Mouse (Mus musculus): Measurements from ENCODE around the gene Cul4a.

Cul4a gene

DNA sequence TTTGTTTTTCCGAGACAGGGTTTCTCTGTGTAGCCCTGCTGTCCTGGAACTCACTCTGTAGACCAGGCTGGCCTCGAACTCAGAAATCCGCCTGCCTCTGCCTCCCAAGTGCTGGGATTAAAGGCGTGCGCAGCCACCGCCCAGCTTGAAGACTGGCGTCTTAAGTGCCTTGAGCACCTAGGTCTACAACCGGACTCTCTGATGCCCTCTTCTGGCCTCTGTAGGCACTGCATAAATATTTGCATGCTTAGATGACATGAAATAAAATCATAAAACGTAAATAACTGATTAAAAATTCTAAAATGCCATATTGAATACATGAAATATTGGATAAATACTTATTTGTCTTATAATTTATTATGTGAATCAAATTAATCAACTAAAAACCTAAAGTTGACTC lies 26.8 kb downstream of the Cul4a start:
- peak; percentile 36 for DNase-seq (ENCODE audit: extremely low spot score, low spot score)

DNA sequence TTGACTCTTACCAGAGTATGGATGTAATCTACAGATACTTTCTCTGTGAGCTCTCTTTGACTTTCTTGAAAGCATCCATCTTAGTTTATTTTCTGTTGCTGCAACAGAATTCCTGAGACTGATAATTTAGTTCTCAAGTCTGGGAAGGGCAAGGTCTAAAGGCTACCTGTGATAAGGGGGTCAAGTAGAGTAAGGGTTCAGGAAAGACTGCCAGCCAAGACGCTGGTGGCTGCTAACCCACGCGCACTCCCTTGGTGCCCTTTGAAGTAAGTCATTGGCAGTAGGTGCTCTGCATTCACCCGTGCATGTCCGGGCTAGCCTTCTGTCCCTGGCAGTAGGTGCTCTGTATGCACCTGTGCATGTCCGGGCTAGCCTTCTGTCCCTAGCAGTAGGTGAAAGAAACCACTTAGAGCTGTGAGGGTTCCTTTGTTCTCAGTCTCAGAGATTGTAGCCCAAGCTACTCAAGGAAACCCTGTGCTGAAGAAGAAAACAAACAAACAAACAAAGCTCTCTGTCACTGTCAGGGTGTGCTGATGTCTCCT lies 34.3 kb downstream of the Cul4a start:
- no peak for DNase-seq (ENCODE audit: extremely low spot score, low spot score)

GRCm38 (mm10) chr8:13141681-13142080 lies 36.3 kb downstream of the Cul4a start:
- DNase-seq (ENCODE audit: extremely low spot score, low spot score), result no peak

GRCm38 (mm10) chr8:13148476-13148875 lies 43.1 kb downstream of the Cul4a start:
- DNase-seq (ENCODE audit: extremely low spot score, low spot score), result no peak

GRCm38 (mm10) chr8:13149287-13149686 lies 43.9 kb downstream of the Cul4a start:
- DNase-seq (ENCODE audit: extremely low spot score, low spot score), result no peak

DNA sequence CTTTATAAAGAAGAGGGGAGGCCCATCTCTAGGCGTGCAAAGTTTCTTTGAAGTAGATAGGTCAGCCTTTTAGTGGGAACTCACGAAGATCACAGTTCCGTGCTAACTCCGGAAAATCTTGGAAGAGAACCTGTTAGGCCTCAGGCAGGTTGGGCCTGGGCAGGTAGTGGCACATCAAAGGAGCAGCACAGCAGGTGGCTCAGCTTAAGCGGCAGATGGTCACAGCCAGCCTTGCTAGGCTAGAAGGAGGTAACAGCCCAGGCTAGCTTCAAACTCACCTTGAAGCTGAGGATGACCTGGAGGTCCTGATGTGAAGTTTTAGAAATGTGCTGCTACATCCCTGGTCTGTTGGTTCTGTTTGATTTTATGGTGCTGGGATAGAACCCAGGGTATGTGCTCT lies 44.4 kb downstream of the Cul4a start:
- DNase-seq (ENCODE audit: extremely low spot score, low spot score), result no peak

DNA sequence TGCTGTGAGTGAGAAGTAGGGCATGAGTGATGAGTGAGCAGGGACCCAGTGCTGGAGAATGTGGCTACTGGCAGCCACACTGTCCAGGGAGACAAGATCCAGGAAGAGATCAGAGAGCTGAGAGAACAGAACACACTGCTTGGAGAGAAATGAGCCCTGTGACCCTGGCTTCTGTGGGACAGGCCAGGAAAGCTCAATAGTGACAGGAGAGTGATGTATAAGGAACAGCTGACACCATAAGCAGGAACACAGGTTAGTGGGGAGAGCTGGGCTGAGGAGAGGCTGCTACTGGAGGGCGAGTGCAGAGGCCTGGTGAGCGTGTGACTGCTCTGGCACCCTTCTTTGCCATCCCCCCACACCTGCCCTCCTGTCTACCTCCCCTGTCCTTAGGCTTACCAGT lies 45.5 kb downstream of the Cul4a start:
- no peak for DNase-seq (ENCODE audit: extremely low spot score, low spot score)

DNA sequence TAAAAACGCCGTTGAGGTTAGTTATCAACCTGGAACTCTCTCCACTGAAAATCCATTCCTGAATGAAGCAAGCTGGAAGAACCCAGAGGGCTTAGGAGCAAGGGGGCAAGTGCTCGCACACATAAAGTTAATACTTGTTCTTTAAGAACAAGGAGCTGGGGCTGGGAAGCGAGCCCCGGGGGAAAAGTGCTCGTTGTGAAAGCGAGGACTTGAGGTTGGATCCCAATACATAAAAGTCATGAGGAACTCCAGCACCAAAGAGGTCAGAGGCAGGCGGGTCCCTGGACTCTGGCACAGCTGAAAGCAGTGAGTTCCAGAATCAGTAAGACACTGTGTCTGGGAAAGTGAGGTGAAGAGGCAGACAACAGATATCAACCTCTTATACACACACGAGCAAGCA lies 48.7 kb downstream of the Cul4a start:
- DNase-seq (ENCODE audit: extremely low spot score, low spot score), result no peak

DNA sequence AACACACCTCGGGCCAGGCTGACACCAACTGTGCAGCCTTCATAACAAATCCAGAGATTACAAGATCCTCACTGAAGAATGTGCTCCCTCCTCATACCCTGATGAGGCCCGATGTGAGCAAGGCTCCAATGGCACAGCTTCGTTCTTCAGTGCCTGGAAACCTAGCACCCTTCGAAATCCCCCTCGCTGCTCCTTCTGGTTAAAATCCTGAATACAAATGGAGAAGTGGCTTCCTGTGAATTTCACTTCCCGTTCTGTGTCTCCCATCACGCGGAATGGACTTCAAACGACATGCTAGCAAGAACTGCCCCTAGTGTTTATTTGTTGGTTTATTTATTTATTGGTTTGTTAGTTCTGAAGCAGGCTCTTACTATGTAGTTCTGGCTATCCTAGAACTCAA lies 49.9 kb downstream of the Cul4a start:
- DNase-seq (ENCODE audit: extremely low spot score, low spot score), result no peak

DNA sequence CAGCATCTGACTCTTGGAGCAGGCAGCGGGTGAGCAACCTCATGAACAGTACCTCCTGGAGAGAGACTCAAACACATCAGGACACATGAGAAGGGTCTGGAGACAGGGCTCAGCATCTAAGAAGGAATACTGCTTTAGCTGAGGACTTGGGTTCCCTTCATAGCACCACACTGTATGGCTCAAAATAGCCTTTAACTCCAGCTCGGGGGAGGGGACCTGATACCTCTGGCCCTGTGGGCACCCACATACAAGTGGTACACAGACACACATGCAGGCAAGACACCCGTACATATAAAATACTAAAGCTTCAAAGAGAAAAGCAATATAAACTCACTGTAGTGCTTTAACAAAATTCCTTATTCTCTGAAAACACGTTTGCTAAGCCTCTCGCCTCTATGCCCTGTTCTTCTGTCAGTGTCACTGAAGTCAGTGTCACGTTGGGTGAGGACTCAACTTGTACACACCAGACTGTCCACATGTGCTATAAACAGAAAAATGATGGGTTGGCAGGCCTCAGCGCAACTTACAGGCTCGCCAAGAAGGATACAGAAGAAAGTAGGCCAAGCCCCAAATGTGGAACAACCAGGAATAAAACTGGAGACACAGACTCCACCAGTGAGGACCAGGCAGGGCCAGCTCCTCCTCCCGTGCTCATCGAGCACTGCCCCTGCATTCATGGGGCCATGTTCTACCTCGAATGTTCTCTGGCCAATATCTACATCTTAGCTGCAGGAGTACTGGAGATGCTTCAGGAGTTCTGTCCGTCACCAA lies 51.1 kb downstream of the Cul4a start:
- no peak for DNase-seq (ENCODE audit: extremely low spot score, low spot score)

DNA sequence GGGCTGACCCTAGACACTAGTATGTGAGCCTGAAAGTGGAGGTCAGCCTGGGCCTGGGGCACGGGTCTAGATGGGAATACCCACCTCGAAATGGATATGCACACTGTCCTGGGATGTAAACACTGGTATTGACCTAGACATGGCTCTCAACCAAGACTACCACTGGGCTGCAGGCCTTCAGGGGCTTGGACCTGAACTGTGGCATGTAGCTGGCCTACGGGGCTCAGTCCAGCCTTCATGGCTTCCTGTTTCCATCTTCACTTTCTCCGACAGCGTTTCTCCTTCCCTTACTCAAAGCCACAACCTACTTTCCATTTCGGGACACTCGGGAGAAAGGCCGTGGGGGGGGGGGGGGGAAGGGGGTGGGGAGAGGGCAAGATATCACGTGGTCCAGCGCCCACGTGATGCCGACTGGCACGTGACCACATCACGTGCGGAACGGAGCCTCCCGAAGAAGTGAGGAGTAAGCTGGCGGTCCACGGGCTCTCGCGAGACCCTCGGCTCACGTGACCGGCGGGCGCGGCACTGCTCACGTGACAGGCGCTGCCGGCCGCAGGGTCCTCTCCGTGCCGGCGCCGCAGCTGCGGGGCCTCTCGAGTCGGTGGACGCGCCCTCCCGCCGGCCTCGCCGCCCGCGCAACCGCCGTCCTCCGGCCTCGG lies 53.4 kb downstream of the Cul4a start, which contains the start of gene Lamp1:
TSS of gene Lamp1 (plus strand) at position 444 of the 659 bp plus-strand sequence.
- DNase-seq (ENCODE audit: extremely low spot score, low spot score), result peak; percentile 99

GRCm38 (mm10) chr8:13159377-13159881 lies 54.0 kb downstream of the Cul4a start:
- DNase-seq (ENCODE audit: extremely low spot score, low spot score), result no peak

- DNase-seq (ENCODE audit: extremely low spot score, low spot score), result no peak
These were observed 55.3 kb downstream of the Cul4a start for GRCm38 (mm10) chr8:13160691-13161090.

GRCm38 (mm10) chr8:13162098-13162497 lies 56.7 kb downstream of the Cul4a start:
- DNase-seq (ENCODE audit: extremely low spot score, low spot score), result no peak

GRCm38 (mm10) chr8:13163563-13163962 lies 58.1 kb downstream of the Cul4a start:
- DNase-seq (ENCODE audit: extremely low spot score, low spot score), result no peak

DNA sequence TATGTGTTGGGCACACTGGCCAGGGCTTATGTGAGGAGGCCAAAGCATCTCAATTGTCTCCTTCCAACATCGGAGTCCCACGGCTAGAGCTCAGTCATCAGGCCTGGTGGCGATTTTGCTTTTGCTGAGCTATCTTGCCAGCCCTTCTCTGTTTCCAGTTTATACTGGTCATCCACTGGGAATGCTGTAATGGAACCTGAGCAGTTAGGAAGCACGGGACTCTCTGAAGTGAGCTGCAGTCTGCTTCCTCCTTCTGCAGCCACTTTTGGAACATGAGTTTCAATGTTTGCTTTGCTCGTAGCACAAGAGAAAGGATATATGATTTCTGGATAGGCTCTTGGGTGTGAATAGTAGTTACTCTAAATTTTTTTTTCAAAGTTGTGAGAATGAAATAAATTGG lies 58.9 kb downstream of the Cul4a start:
- DNase-seq (ENCODE audit: extremely low spot score, low spot score), result no peak

DNA sequence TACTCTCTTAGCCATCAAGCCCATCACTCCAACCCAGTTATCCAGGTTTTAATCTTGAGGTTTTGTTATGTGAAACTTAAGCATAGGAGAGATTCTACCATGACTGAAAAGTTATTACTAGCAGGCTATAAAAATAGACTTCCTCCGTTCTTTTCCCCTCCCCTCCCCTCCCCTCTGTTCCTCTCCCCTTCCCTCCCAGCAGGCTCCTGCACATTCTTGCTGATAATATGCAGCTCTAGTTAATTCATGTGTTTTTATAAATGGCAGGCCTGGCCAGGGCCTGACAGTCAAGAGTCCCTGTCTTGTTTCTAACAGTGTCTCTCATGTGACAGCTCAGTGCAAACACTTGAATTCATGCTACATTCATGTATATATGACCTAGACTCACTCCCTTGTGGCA lies 65.1 kb downstream of the Cul4a start:
- DNase-seq (ENCODE audit: extremely low spot score, low spot score), result no peak

DNA sequence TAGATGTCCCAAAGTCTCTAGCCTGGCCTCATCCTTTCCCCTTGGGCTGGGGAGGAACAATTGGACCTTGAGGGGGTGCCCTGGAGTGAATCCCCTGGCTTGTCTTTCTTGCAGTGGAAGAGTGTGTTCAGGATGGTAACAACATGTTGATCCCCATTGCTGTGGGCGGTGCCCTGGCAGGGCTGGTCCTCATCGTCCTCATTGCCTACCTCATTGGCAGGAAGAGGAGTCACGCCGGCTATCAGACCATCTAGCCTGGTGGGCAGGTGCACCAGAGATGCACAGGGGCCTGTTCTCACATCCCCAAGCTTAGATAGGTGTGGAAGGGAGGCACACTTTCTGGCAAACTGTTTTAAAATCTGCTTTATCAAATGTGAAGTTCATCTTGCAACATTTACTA lies 68.9 kb downstream of the Cul4a start:
- no peak for DNase-seq (ENCODE audit: extremely low spot score, low spot score)

GRCm38 (mm10) chr8:13174811-13175210 lies 69.4 kb downstream of the Cul4a start:
- no peak for DNase-seq (ENCODE audit: extremely low spot score, low spot score)

DNA sequence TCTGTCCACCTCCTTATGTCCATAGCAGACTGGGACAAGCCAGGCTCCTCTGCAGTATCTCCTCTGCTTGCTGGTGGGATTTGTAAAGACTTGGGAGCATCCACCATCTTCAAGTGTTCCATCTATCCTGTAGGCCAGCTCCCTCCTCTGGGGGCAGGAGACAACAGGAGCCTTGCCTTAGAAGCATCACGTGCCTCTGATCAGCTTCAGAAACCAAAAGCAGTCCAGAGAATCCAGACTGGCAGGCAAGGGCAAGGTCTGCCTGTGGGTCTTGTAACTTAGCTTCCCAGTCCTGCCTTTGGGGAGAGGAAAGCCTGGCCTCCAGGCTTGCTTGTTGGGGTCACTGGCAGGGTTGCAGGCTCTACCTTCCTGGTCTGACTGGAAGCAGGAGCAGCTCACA lies 70.2 kb downstream of the Cul4a start:
- no peak for DNase-seq (ENCODE audit: extremely low spot score, low spot score)

DNA sequence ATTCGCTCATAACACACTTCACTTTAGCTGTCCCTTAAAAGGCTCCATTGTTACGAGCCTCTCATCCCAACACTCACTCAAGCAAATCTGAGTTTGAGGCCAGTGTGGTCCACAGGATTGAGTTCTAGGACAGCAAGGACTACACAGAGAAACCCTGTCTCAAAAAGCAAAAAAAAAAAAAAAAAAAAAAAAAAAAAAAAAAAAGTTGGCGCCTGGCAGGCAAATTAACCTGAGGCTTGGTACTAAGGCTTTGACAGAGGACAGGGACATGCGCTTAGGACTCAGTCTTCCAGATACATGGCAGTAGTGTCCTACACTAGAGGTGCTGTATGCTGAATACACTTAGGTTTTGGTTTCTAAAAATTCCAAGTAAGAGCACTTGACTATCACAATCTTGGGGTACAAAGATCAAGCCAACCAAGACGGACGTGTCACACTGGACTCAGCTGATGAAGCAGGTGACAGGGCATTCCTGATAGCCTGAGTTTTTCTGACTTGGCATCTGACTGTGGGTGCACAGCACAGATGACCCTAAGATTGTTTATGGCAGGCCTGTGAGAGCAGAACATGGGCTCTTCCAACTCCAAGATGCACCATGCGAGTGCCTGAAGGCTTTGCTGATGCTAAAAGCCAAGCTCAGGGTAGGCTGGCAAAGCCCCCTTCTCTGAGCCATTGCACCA lies 71.9 kb downstream of the Cul4a start:
- no peak for DNase-seq (ENCODE audit: extremely low spot score, low spot score)

DNA sequence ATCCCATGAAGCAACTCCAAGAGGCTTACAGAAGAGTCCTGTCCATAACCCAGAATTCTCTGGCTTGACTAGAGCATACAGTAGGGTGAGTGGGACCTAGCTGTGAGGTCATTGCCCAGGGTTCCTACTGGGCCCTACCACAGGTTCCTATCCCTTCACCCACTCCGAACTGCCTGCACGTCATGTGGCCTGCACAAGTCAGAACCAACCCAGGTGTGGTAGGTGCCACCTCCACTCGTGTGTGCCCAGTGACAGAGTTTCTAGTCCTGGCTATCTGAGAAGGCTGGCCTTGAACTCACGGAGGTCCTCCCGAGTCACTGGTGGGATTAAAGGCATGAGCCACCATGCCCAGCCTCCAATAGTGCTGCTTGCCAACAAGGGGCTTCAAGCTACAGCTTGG lies 72.7 kb downstream of the Cul4a start:
- no peak for DNase-seq (ENCODE audit: extremely low spot score, low spot score)

All from neural tube, embryonic 10.5 days (tissue).